Mouse (Mus musculus) kidney, postnatal 14 days (tissue): ENCODE measurements at regions not wholly inside any gene's neighbourhood (a gene's known extent, or its start where the extent isn't known, plus 50 kb on each side); places are given as distances from the start of the nearest gene placed in this dataset.

Experiments
- DNase-seq: peaks from one replicate; pipeline ENCODE4 v3.0.0; 2022; ENCODE audit warnings: mixed read lengths

GRCm38 (mm10) chr15:68811041-68811440, 2310.3 kb upstream of the Lrrc6 start:
- no peak for DNase-seq

GRCm38 (mm10) chr15:68810593-68810992, 2309.9 kb upstream of the Lrrc6 start:
- no peak for DNase-seq

GRCm38 (mm10) chr15:68808175-68808574, 2307.5 kb upstream of the Lrrc6 start:
- DNase-seq = no peak

DNA sequence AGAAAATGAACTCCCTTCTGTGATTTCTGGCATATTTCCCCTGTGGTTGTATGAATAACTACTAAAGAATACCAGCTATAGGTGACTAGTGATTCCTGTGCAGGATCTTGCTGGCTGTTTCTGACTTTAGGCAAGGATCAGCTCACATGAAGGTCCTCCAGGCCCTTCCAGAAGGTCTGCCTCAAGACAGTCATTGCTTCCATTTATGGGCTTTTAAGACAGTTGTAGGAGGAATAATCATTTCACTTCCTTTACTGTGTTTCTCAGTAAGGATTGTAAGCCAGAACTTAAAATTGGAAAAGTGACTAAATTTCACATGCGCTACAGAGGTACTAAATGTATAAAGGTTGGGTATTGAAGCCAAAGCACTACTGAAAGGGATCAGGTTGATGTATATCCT, 2303.5 kb upstream of the Lrrc6 start:
- no peak for DNase-seq

DNA sequence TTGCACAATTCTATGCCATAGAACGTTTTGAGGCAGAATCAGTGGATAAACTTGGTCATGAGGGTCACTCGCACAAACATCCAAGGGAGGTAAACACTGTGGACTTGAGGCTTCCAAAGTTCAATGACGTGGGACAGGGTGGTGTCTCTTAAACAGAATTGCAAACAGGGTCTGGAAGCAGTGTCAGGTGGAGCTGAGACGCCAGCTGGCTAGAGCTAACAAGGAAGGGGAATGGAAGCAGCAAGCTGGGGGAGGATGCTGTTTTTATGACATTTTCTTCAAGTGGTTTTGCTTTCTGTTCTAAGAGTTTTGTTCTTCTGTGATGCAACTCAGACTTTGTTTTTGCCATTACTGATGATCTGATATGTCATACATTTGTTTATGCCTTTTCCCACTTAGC, 2301.1 kb upstream of the Lrrc6 start:
- DNase-seq = no peak

- DNase-seq = no peak
Observed at GRCm38 (mm10) chr15:68797406-68797805, 2296.7 kb upstream of the Lrrc6 start.

DNA sequence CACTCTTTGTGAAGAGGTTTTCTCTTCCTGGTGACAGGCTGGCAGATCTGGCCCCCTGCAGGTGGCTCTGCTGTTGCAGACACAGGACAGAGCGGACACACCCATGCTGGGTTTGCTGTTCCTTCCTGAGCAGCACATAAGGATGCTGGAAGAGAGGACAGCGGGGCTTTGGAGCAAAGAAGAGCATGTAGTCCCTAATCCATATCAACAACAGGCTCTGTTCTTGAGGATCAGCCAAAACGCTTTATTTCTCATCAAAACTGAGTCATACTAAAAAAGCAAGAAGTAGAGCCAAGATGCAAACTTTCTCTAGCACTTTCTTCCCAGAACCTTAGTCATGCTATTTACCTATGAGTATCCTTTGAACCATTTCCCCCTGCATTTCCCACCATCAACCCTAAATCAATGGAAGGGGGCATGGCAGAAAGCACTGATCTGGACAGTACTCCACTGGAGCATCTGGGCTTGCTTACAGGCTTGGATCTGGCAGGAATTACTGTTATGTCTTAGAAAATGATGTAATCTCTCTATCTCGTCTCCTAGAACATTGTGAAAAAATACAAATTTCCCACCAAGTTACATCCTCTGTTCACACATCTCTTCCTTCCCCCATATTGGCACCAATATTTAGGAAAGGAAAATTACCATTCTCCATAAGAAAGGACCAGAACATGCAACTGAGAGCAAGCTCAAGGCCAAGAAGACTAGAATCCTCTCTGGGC, 2294.7 kb upstream of the Lrrc6 start:
- no peak for DNase-seq

- DNase-seq = no peak
Observed at GRCm38 (mm10) chr15:68759948-68760347, 2259.2 kb upstream of the Lrrc6 start.

DNA sequence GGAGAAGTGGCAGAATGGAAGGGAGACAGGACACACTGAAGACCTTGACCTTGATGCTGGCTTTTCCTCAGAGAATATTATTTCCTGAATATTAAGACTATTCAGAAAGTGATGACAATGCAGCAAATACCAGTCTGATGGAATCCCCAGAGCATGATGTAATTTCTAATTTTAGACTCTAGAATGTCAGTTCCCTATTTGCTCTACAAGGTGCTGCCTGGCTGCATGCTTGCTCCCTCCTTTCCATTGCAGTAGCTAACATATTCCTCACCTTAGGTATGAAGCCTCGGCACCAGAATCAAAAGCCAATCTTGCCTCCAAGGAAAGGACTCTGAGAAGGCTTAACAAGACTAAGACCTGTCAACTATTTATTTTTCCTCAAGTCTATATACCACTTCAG, 2254.5 kb upstream of the Lrrc6 start:
- no peak for DNase-seq

GRCm38 (mm10) chr15:68754834-68755233, 2254.1 kb upstream of the Lrrc6 start:
- no peak for DNase-seq

- no peak for DNase-seq
Observed at GRCm38 (mm10) chr15:68739344-68739743, 2238.6 kb upstream of the Lrrc6 start.

DNA sequence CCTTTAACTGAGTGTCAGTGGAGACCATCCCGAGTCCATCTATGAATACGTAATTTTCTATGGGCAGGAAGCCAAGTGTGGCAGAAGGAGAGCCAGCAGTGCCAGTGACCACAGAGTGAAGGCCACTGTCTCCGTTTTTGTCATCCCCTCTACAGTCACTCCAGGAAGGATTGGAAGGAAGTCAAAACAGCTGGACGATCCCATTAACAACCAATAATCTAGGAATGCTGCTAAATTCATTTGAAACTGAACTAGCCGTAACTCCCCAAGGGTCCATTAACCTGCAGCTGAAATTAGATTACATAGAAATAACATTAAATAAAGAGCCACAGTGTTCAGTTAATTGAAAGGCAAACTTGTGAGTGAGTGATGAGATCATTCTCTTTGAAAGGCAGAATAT, 2220.5 kb upstream of the Lrrc6 start:
- no peak for DNase-seq

- no peak for DNase-seq
Observed at GRCm38 (mm10) chr15:68719486-68719885, 2218.8 kb upstream of the Lrrc6 start.

DNA sequence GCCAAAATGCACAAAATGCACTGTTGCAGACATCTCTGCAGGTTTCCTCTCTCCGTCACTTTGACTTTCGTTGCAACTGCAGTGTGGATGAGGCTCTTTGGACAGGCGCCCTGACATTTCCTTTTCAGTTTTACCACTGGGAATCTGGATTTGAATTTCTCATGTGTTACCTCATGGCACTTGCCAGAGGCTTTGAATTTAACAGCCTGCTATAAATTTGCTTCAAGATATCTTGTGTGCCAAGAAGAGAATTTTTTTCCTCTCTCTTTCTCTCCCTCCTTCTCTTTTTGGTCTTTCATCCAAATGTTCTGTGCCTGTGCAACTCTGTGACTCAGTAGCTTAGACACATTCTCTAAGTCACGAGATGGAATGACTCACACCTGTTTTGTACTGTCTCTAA, 2213.6 kb upstream of the Lrrc6 start:
- DNase-seq = no peak

- no peak for DNase-seq
Observed at GRCm38 (mm10) chr15:68707306-68707705, 2206.6 kb upstream of the Lrrc6 start.

GRCm38 (mm10) chr15:68695041-68695650, 2194.4 kb upstream of the Lrrc6 start:
- DNase-seq = no peak

GRCm38 (mm10) chr15:68667462-68667861, 2166.8 kb upstream of the Lrrc6 start:
- DNase-seq = no peak

DNA sequence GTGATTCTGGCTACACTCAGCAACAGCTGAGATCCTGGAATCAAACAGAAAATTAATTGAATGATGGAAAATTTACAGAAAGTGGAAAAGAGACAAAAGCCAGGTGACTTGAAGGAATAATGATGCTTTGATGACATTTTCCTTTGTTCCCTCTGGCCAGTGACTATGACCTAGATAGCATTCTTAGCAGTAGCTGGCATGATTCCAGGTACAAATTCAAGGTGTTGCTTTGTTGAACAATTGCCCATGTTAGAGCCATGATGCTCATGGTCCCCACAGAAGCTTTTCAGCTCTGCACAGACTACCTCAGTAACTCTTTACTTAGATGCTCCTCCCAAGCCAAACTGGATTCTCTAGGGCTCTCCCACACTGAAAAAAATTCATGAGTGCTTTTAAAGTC, 2164.6 kb upstream of the Lrrc6 start:
- DNase-seq = no peak

GRCm38 (mm10) chr15:68656722-68657121, 2156.0 kb upstream of the Lrrc6 start:
- DNase-seq = no peak

- DNase-seq = no peak
Observed at GRCm38 (mm10) chr15:68655046-68655445, 2154.3 kb upstream of the Lrrc6 start.

DNA sequence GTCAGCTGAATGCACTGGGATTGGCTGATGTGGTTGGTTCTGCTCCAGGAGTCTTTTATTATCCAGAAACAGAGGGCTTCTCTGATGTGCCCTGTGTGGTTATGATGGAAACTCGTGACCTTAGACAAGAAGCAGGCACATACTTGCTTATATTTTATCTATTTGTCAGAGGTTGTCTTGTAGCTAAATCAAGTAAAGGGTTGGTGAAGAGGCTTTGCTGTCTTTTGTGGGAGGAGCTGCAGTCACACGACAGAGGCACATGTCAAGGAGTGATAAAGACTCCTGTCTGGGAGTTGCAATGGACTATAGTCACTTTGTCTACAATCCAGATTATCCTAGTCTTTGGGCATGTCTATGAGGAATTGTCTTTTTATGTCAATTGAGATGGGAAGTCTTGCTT, 2149.9 kb upstream of the Lrrc6 start:
- DNase-seq = no peak

DNA sequence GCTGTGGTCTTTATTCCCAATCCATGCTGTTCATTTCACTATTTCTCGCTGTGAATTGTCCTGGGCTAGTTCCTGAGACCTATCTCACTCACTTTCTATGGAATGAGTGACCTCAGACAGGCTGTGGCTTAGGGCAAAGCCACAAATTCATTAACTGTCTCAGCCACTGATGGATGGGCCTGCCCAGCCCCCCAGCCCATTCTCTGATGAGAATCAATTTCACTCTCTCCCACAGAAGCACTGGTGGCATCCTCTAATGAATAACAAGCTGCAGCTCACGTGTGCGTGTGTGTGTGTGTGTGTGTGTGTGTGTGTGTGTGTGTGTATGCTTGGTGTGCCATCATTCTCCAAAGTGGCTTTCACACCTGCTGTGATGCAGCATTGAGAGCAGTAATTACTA, 2149.3 kb upstream of the Lrrc6 start:
- no peak for DNase-seq

- no peak for DNase-seq
Observed at GRCm38 (mm10) chr15:68646865-68647264, 2146.2 kb upstream of the Lrrc6 start.

GRCm38 (mm10) chr15:68644862-68645261, 2144.2 kb upstream of the Lrrc6 start:
- no peak for DNase-seq

DNA sequence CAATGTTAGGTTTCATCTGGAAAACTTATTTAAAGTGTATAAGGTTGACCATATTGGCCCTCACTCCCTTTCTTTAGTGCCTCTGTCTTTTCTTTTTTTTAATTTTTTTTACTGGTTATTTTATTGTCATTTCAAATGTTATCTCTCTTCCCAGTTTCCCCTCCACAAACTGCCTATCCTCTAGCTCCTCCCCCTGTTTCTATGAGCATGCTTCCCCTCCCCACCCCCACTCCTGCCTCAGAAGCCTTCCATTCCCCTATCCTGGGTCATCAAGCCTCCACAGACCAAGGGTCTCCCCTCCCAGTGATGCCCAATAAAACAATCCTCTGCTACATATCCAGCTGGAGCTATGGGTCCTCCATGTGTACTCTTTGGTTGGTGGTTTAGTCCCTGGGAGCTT, 2134.9 kb upstream of the Lrrc6 start:
- no peak for DNase-seq
